Mouse (Mus musculus) forebrain, embryonic 11.5 days (tissue): Measurements from ENCODE around the gene Gm20532. TPM values are rescaled to one million over a fixed set of nuclear protein-coding genes. Genes with fewer than 3 reads are reported as not detected.
A peak's percentile ranks its signal among the peaks of the same experiment; 100 is the strongest.

Experiments used
- ATAC-seq: fragments of 200-750 bp; cut with Nextera tagmentation; replicated peaks from 2 replicates; pipeline ENCODE4 v1.8.0; 2017; ENCODE audit warnings: moderate TSS enrichment; ENCODE audit not compliant: low FRiP score
- DNase-seq: peaks from one replicate; pipeline ENCODE4 v3.0.0-alpha.2; 2017; ENCODE audit warnings: low spot score
- H3K27ac ChIP-seq: fragments of 300-500 bp; sonication (generic); 2 replicates; pipeline ENCODE4 v1.5.1; 2014; ENCODE audit warnings: low read depth, low read length
- H3K27me3 ChIP-seq: fragments of 300-500 bp; sonication (generic); 2 replicates; pipeline ENCODE4 v1.6.1; 2014; ENCODE audit warnings: mild to moderate bottlenecking, low read length, mixed read lengths; ENCODE audit not compliant: control insufficient read depth, insufficient read depth
- H3K36me3 ChIP-seq: fragments of 300-500 bp; sonication (generic); 2 replicates; pipeline ENCODE4 v1.6.1; 2014; ENCODE audit warnings: mild to moderate bottlenecking, low read length, moderate library complexity, mixed read lengths; ENCODE audit not compliant: control insufficient read depth, insufficient read depth
- H3K4me1 ChIP-seq: fragments of 300-500 bp; sonication (generic); replicated peaks from 2 replicates; pipeline ENCODE4 v1.6.1; 2014; ENCODE audit warnings: low read length, mixed read lengths; ENCODE audit not compliant: control insufficient read depth, insufficient read depth
- H3K4me2 ChIP-seq: fragments of 300-500 bp; sonication (generic); 2 replicates; pipeline ENCODE4 v1.6.1; 2014; ENCODE audit warnings: low read depth, mild to moderate bottlenecking, low read length, moderate library complexity, mixed read lengths; ENCODE audit not compliant: severe bottlenecking
- H3K4me3 ChIP-seq: fragments of 300-500 bp; sonication (generic); 2 replicates; pipeline ENCODE4 v1.5.1; 2014; ENCODE audit warnings: low read depth, low read length
- H3K9ac ChIP-seq: fragments of 300-500 bp; sonication (generic); 2 replicates; pipeline ENCODE4 v1.6.1; 2014; ENCODE audit warnings: low read length
- H3K9me3 ChIP-seq: fragments of 300-500 bp; sonication (generic); 2 replicates; pipeline ENCODE4 v1.6.1; 2016; ENCODE audit warnings: low read length, mixed read lengths; ENCODE audit not compliant: control insufficient read depth
- WGBS: fragments of 180-500 bp; shearing (Covaris S2); extraction: QIAGEN DNeasy Blood & Tissue Kit; methylation state at CpG from one replicate; pipeline ENCODE4 v1.1.7; 2014; 5-methylcytosine and 5-hydroxymethylcytosine counted together
- polyA plus RNA-seq: library from polyadenylated mRNA; unstranded; fragments of >200 nt; fragmentation: Nextera tagmentation; extraction: Ambion mirVana; gene quantifications from 2 replicates; pipeline ENCODE4 v1.2.1, GENCODE M21; 2014

The Gm20532 gene
- polyA plus RNA-seq, result not detected in 2 replicates

DNA sequence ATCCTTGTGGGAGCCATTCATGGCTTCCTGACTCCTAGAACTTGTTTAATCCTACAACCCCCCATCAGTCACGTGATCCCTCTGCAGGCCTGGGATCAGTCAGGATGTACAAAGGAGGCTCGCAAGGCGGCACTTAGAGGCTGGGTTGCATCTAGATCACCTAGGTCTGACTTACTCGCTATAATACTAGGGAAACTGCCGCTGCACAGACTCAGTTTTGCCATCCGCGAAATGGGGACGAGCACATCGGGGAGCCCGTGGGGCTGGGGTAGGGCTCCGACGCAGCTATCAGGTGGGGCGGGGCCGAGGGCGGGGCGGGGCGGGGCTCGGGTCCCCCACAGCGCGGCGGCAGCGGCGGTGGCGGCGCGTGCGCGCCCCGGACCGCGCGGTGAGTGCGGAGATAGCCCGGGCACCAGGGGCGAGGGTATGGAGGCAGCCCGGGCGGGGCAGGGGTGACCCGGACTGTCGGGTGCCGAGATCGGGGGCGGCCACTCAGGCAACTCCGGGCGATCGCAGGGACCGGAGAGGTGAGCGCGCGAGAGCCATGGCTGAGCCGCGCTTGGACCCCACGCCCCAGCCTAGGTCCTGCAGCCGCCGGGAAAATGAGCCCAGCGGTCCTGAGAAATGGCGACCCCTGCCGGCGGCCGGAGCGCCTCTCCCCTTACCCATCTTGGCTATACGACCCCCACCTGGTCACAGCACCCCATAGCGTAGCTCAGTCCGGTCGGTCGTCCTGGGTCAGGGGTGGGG, at the start of gene Gm20532:
Gm20532 (plus strand) TSS at position 346 of the 750 bp plus-strand sequence.
- Histone ChIP-seq H3K9me3 (no peaks in the 10 kb centered on the region), H3K9ac (peak within 1 kb of the TSS; percentile 65), H3K36me3 (no peaks in the 10 kb centered on the region), H3K4me1 (peaks cover 2% of the 10 kb centered on the region; the same call in 1 of the 2 replicates), H3K27ac (no peak within 1 kb of the TSS), H3K27me3 (no peaks in the 10 kb centered on the region), H3K4me2 (peak within 1 kb of the TSS; percentile 68), H3K4me3 (peak within 1 kb of the TSS; percentile 52)
- peak; percentile 87 for ATAC-seq
- peak; percentile 92 for DNase-seq
- under 1% methylated on average over 62 of the region's 65 CpGs for WGBS

DNA sequence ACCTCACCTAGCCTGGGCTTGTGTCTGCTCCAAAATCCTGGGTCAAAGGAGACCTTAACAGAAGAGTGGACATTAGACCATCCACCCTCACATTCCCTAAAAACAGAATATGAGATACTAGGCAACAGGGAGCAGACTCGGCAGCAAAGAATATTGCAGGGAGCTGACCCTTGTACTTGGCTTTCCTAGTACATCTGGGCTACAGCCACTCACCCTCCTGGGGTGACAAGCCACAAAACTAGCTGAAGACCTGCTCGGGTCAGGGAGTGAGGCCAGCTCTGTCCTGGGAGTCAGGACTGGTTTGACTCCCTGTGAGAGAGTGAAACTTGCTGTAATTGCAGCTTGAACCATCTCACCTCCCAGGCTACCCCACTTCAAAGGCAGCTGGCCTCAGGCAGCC, 46.9 kb upstream of the Gm20532 start:
- ATAC-seq, result no peak
- H3K4me1 ChIP-seq, result peaks cover 12% of the 10 kb centered on the region
- H3K4me3 ChIP-seq, result no peak overlapping the region
- no peak overlapping the region for H3K9ac ChIP-seq
- H3K27ac ChIP-seq, result no peak overlapping the region
- no peak for DNase-seq
- H3K36me3 ChIP-seq, result no peaks in the 10 kb centered on the region
- WGBS, result 85% methylated on average over 2 of the region's 2 CpGs
- H3K27me3 ChIP-seq, result no peaks in the 10 kb centered on the region
- no peaks in the 10 kb centered on the region for H3K9me3 ChIP-seq
- no peak overlapping the region for H3K4me2 ChIP-seq

DNA sequence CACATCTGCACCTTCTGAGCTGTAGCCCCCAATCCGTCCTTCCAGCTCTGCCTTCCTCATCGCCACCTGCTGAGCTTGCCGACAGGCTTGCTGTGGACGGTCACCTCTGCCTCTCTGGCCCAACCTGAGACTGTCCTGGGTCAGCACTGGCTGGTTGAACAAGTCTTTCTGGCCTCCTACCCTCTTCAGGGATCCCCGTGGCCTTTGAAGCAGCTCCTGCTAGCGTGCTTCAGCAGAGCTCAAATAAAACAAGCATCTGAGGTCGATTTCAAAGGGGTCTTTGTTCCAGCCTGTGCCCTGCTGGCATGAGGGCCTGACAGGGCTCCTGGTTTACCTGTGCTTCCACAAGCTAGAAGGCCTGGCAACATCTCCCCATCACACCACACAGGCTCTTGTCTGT, 45.7 kb upstream of the Gm20532 start:
- H3K9me3 ChIP-seq, result no peaks in the 10 kb centered on the region
- H3K9ac ChIP-seq, result no peak overlapping the region
- WGBS, result 24% methylated on average over 7 of the region's 7 CpGs
- peaks cover 6% of the 10 kb centered on the region for H3K4me1 ChIP-seq
- no peak for DNase-seq
- H3K27ac ChIP-seq, result no peak overlapping the region
- ATAC-seq, result no peak
- no peak overlapping the region for H3K4me3 ChIP-seq
- no peaks in the 10 kb centered on the region for H3K36me3 ChIP-seq
- H3K27me3 ChIP-seq, result no peaks in the 10 kb centered on the region
- H3K4me2 ChIP-seq, result no peak overlapping the region

DNA sequence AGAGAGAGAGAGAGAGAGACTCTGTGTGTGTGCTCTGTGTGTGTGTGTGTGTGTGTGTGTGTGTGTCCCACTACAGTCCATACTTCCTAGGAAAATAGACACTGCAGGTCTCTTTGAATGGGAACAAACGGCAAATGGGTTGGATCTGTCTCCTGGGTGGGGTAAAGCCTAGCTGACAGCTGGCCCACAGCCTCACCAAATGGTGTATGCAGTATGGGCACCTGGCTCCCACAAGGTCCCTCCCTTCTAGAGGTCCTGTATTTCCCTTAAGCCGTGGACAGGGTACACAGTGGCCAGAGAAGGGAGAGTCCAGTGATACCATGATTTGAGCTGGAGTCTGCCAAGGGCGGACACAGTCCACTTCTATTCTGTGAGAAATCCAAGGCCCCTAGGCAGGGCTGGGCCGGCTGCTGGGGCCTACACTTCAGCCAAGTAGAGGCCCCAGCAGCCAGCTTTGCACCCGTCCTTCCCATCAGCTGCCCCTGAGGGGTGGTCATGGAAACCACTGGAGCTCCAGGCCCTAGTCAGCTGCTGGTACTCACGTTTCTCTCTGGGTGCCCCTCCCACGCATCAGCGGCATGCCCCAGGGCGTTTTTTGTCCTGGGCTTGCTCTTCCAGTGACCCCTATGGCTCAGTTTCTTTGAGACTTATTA, 45.1 kb upstream of the Gm20532 start:
- Histone ChIP-seq H3K27ac (no peak overlapping the region), H3K4me2 (no peak overlapping the region), H3K9ac (peak overlapping the region; percentile 21; the same call in 1 of the 2 replicates), H3K36me3 (no peaks in the 10 kb centered on the region), H3K9me3 (no peaks in the 10 kb centered on the region), H3K4me1 (peaks cover 4% of the 10 kb centered on the region; the same call in 1 of the 2 replicates), H3K27me3 (no peaks in the 10 kb centered on the region), H3K4me3 (no peak overlapping the region)
- DNase-seq (no peak), ATAC-seq (peak; percentile 33; the same call in 1 of the 2 replicates)
- 41% methylated on average over 9 of the region's 9 CpGs for WGBS

DNA sequence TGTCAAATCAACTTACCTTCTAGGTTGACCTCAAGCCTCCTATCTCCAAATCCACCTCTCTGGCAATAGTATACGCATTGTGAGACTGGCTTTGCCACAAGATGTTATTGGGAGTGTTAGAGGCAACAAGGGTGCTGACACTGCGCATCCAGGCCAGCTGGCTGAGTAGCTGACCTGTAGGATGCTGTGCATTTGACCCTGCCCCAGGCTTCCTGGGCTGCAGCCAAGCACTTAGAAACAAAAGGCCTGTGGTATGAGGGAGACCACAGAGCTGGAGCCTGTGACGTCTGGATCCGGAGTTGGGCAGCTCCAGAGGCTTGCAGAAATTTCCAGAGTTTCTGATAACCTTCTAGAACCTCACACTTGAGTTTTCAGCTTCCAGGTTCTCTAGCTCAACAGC, 43.3 kb upstream of the Gm20532 start:
- H3K9ac ChIP-seq, result no peak overlapping the region
- ATAC-seq (no peak), DNase-seq (no peak)
- WGBS, result 79% methylated on average over 4 of the region's 4 CpGs
- peaks cover 6% of the 10 kb centered on the region; the same call in 1 of the 2 replicates for H3K4me1 ChIP-seq
- no peaks in the 10 kb centered on the region for H3K9me3 ChIP-seq
- no peak overlapping the region for H3K4me2 ChIP-seq
- H3K27me3 ChIP-seq, result no peaks in the 10 kb centered on the region
- H3K36me3 ChIP-seq, result no peaks in the 10 kb centered on the region
- H3K4me3 ChIP-seq, result no peak overlapping the region
- H3K27ac ChIP-seq, result no peak overlapping the region

DNA sequence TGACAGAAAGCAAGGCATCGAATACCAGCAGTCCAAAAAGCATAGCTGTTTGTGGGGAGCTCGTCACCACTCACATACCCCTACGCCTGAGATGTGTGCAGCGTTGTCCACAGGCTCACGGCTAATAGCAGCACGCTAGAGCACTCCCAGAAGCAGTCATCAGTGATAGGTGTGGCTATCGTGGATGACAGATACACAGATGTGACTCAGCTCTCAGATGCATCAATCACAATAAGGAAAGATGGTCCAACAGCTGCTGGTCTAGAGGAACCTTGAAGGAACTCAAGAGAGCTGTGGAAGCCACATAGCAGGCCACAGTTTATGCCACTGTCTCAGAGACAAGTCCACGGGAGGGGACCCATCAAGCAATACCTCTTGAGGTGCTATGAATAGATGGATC, 42.7 kb upstream of the Gm20532 start:
- Histone ChIP-seq H3K27ac (no peak overlapping the region), H3K4me1 (peaks cover 6% of the 10 kb centered on the region; the same call in 1 of the 2 replicates)

DNA sequence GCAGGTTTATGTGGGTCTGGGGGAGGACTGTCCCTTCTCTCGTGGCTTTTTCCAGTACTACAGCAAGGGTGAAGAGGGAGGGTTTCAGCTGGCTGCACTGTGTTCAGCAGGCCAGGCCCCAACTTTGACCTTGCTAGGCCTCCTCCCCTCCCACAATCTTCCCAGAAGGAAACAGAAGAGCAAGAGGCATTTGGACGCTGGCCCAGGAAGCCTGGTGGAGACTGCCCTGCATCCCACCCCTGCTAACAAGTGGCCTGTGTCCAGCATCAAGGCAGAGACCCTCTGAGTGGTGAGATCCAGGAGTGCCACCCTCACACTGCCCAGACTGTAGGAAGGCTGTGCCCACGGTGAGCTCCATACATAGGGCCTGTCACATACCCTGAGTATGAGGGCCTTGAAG, 42.2 kb upstream of the Gm20532 start:
- H3K4me3 ChIP-seq, result no peak overlapping the region
- H3K9ac ChIP-seq, result no peak overlapping the region
- H3K4me2 ChIP-seq, result no peak overlapping the region
- no peaks in the 10 kb centered on the region for H3K27me3 ChIP-seq
- H3K27ac ChIP-seq, result no peak overlapping the region
- H3K36me3 ChIP-seq, result no peaks in the 10 kb centered on the region
- H3K4me1 ChIP-seq, result peaks cover 6% of the 10 kb centered on the region; the same call in 1 of the 2 replicates
- no peak for DNase-seq
- H3K9me3 ChIP-seq, result no peaks in the 10 kb centered on the region
- no peak for ATAC-seq
- 80% methylated on average over 3 of the region's 3 CpGs for WGBS

More for the DNA sequence above, 42.7 kb upstream of the Gm20532 start:
- no peaks in the 10 kb centered on the region for H3K9me3 ChIP-seq
- ATAC-seq (no peak), DNase-seq (no peak)
- H3K4me3 ChIP-seq, result no peak overlapping the region
- 93% methylated on average over 8 of the region's 8 CpGs for WGBS
- H3K36me3 ChIP-seq, result no peaks in the 10 kb centered on the region
- H3K4me2 ChIP-seq, result no peak overlapping the region
- H3K9ac ChIP-seq, result no peak overlapping the region
- no peaks in the 10 kb centered on the region for H3K27me3 ChIP-seq

DNA sequence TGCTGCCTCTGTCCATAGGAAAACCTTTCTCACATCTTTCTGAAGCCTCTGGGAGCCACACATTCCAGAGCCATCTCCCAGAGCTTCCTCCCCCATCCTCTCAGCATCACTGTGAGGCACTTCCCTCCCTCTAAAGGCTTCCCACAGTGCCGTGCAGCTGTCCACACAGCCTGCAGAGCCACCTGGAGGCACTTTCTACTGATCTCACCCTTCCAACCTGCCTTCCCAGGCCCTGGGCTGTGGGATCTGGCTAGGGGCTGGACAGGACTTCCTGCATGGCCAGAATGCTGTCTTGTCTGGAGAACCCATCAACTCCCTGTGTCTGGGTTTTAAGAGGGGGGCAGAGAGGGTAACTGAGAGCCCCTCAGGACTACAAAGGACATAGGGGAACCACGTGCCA, 39.0 kb upstream of the Gm20532 start:
- WGBS, result 29% methylated on average over 2 of the region's 2 CpGs
- ATAC-seq (no peak), DNase-seq (no peak)
- no peaks in the 10 kb centered on the region for H3K27me3 ChIP-seq
- H3K4me1 ChIP-seq, result 0 out of 2 replicates have a peak, but pooled peaks cover 2% of the 10 kb centered on the region
- H3K27ac ChIP-seq, result no peak overlapping the region
- H3K9me3 ChIP-seq, result no peaks in the 10 kb centered on the region
- no peaks in the 10 kb centered on the region for H3K36me3 ChIP-seq
- no peak overlapping the region for H3K4me2 ChIP-seq
- H3K9ac ChIP-seq, result no peak overlapping the region
- no peak overlapping the region for H3K4me3 ChIP-seq
